Mouse (Mus musculus): ENCODE measurements around the gene Cops4. TPM values are rescaled to one million over a fixed set of nuclear protein-coding genes. Genes with fewer than 3 reads are reported as not detected.

Gene Cops4
- polyA plus RNA-seq, 1 experiment from 2014 or later = 196 TPM

DNA sequence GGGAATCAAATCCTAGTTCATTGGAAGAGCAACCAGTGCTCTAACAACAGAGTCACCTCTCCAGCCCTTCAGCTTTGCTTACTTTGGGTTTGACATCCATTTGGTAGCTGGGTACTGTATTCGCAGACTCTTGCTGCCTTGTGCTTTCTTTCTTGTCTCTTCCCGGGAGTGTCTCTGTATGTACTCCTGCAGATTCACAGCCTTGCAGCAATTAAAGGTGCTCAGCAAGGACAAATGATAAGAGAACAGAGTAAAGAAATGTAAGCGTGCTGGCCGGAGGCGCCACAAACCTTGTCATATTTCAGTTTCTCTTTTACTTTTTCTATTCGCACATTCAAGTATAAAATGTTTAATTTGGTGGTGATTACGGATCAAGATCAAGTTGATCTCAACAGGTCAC, 69.0 kb downstream of the Cops4 start:
- ATAC-seq (ENCODE audit: low FRiP score) = no peak
- 92% methylated on average over 7 of the region's 7 CpGs for WGBS
- Histone ChIP-seq H3K4me3 (no peak overlapping the region), H3K9me3 (no peaks in the 10 kb centered on the region), H3K4me2 (no peak overlapping the region), H3K27ac (no peak overlapping the region), H3K27me3 (no peaks in the 10 kb centered on the region), H3K4me1 (replicated peaks) (no peaks in the 10 kb centered on the region), H3K9ac (no peak overlapping the region), H3K36me3 (no peaks in the 10 kb centered on the region)

DNA sequence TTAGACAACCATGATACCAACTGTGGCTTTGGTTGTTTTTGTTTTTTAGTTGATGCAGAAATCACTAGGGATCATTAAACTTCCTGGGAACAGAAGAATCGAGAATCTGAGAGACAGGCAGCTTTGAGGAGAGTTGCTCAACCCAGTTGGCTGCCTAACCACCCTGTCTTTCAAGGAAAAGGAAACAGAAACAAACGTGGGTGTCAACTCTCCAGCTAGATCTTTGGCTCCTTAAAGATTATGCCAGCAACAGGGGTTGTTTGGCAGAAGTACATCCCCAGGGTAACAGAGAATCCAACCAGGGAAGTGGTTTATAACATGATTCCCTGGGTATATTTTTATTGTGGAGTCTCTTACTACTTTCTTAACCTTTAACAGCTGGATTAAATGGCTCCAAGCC, 69.5 kb downstream of the Cops4 start:
- no peak overlapping the region for H3K4me2 ChIP-seq
- H3K9me3 ChIP-seq = no peaks in the 10 kb centered on the region
- H3K27me3 ChIP-seq = no peaks in the 10 kb centered on the region
- no peak for ATAC-seq (ENCODE audit: low FRiP score)
- WGBS = 61% methylated on average over 2 of the region's 2 CpGs
- H3K4me1 ChIP-seq (replicated peaks) = no peaks in the 10 kb centered on the region
- no peak overlapping the region for H3K27ac ChIP-seq
- no peaks in the 10 kb centered on the region for H3K36me3 ChIP-seq
- no peak overlapping the region for H3K4me3 ChIP-seq
- no peak overlapping the region for H3K9ac ChIP-seq

GRCm38 (mm10) chr5:100590505-100590904, 72.4 kb downstream of the Cops4 start:
- no peak overlapping the region for H3K27ac ChIP-seq
- no peak overlapping the region for H3K9ac ChIP-seq
- H3K4me2 ChIP-seq = no peak overlapping the region
- H3K4me1 ChIP-seq (replicated peaks) = no peaks in the 10 kb centered on the region
- WGBS = 96% methylated on average over 5 of the region's 5 CpGs
- no peaks in the 10 kb centered on the region for H3K27me3 ChIP-seq
- peaks cover 13% of the 10 kb centered on the region; the same call in 1 of the 2 replicates for H3K9me3 ChIP-seq
- H3K36me3 ChIP-seq = no peaks in the 10 kb centered on the region
- ATAC-seq (ENCODE audit: low FRiP score) = no peak
- no peak overlapping the region for H3K4me3 ChIP-seq

GRCm38 (mm10) chr5:100594803-100595467, 76.8 kb downstream of the Cops4 start:
- 86% methylated on average over 13 of the region's 13 CpGs for WGBS
- no peak for ATAC-seq (ENCODE audit: low FRiP score)

DNA sequence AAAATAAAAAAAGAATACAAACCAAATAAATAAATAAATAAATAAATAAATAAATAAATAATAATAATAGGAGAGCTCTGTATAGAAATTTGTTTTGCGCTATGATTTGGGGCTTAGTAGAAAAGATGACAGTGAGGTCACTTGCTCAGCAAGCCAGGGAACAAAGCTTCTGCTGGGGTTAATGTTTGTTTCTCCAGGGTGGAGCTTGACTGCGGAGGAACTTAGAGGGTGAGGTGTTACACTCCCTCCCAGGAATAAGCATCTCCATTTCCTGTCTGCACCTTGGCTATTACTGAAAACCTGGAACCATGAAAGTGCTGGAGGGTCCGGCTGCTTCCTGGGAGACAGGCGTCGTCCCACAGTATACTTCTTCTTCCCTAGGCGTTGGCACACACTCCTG, 77.9 kb downstream of the Cops4 start:
- no peak for ATAC-seq (ENCODE audit: low FRiP score)
- H3K4me2 ChIP-seq = no peak overlapping the region
- no peaks in the 10 kb centered on the region for H3K36me3 ChIP-seq
- H3K27me3 ChIP-seq = no peaks in the 10 kb centered on the region
- 90% methylated on average over 6 of the region's 6 CpGs for WGBS
- H3K4me1 ChIP-seq (replicated peaks) = no peaks in the 10 kb centered on the region
- H3K4me3 ChIP-seq = no peak overlapping the region
- no peak overlapping the region for H3K27ac ChIP-seq
- H3K9ac ChIP-seq = no peak overlapping the region
- peaks cover 13% of the 10 kb centered on the region; the same call in 1 of the 2 replicates for H3K9me3 ChIP-seq

More at GRCm38 (mm10) chr5:100594803-100595467, 76.8 kb downstream of the Cops4 start:
- Histone ChIP-seq H3K27ac (no peak overlapping the region), H3K9ac (no peak overlapping the region), H3K36me3 (no peaks in the 10 kb centered on the region), H3K4me2 (no peak overlapping the region), H3K4me3 (no peak overlapping the region), H3K27me3 (no peaks in the 10 kb centered on the region), H3K4me1 (replicated peaks) (no peaks in the 10 kb centered on the region), H3K9me3 (peaks cover 13% of the 10 kb centered on the region; the same call in 1 of the 2 replicates)

Small RNA genes lying within 50 kb of the gene (microRNA-seq; reads per million reads assigned to microRNA genes)
- gene Gm23222 = not detected

Other genes with a start within 250 kb of the Cops4 start
- gene Sec31a, start 102.1 kb upstream of the Cops4 start, polyA plus RNA-seq (2015; fragmentation: Nextera tagmentation; extraction: Ambion mirVana) = 95.9 and 98.2 TPM in 2 replicates
- 8.3 and 8.4 TPM in 2 replicates for gene Lin54, start 17.7 kb upstream of the Cops4 start, polyA plus RNA-seq (2015; fragmentation: Nextera tagmentation; extraction: Ambion mirVana)
- 0.93 and 1.0 TPM in 2 replicates for gene Plac8, start 53.9 kb downstream of the Cops4 start, polyA plus RNA-seq (2015; fragmentation: Nextera tagmentation; extraction: Ambion mirVana)
- gene Coq2, start 156.8 kb downstream of the Cops4 start, polyA plus RNA-seq (2015; fragmentation: Nextera tagmentation; extraction: Ambion mirVana) = 43.6 and 46.6 TPM in 2 replicates
- gene Hpse, start 201.4 kb downstream of the Cops4 start, polyA plus RNA-seq (2015; fragmentation: Nextera tagmentation; extraction: Ambion mirVana) = 0.74 and 0.87 TPM in 2 replicates